Mouse (Mus musculus) natural killer cell, adult 2 months (primary cell): ENCODE data around the gene Fscn2.
A peak's percentile ranks its signal among the peaks of the same experiment; 100 is the strongest.

Experiments
- DNase-seq, 2 experiments: peaks; one replicate each; pipeline ENCODE4 v3.0.0; 2022; ENCODE audit warnings: low spot score in 2 of 2

Fscn2 gene

GRCm38 (mm10) chr11:120357791-120358401 is 3.4 kb upstream of the Fscn2 start:
- no peak for DNase-seq

DNA sequence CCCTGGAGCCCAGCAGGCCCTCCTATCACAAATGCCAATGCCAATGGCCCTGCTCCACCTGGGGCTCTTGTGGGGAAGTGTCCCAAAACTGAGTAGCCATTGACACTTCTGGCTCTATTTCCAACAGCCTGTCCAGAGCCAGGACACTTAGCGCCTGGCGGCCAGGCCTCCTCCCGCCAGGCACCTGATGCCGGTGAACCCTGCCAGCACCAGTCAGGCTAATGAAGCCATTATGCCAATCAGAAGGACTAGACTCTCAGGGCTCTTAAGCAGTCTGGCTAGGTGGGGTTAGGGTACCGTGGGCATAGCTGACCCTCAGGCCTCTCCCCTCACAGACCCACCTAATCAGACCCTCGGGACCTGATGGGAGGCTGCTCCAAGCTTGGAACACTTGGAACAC is 1.9 kb upstream of the Fscn2 start:
- DNase-seq = no peak

GRCm38 (mm10) chr11:120360062-120360461 is 1.3 kb upstream of the Fscn2 start:
- no peak for DNase-seq

- DNase-seq = no peak
Measured at GRCm38 (mm10) chr11:120360755-120361154, 579 bp upstream of the Fscn2 start.

- no peak for DNase-seq
Measured at GRCm38 (mm10) chr11:120362891-120363290, 1.6 kb downstream of the Fscn2 start.

- no peak for DNase-seq
Measured at GRCm38 (mm10) chr11:120366443-120367027, 5.2 kb downstream of the Fscn2 start.

GRCm38 (mm10) chr11:120369656-120370055 is 8.3 kb downstream of the Fscn2 start:
- peak; percentile 58 to 73 for DNase-seq

DNA sequence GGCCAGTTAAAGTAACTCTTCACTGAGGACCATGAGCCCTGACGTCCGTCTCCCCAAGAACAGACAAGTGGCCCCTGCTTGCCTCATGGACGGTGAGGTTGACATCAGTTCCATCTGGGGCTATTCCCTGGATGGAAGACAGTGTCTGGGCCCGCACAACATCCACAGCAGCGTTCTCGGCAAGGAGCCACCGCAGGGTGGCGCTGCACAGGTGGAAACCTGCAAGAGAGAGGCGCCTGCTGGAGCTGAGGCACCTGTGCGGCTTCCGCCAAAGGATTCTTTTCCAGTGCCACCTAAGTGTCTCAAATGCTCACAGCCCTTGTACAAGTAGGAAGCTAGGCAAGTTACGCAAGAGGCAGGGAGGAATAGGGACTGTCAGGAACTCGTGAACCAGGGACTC is 11.7 kb downstream of the Fscn2 start:
- DNase-seq = no peak

GRCm38 (mm10) chr11:120373820-120374586 is 12.7 kb downstream of the Fscn2 start:
- no peak for DNase-seq

- DNase-seq = no peak
Measured at GRCm38 (mm10) chr11:120375324-120375723, 14.0 kb downstream of the Fscn2 start.

DNA sequence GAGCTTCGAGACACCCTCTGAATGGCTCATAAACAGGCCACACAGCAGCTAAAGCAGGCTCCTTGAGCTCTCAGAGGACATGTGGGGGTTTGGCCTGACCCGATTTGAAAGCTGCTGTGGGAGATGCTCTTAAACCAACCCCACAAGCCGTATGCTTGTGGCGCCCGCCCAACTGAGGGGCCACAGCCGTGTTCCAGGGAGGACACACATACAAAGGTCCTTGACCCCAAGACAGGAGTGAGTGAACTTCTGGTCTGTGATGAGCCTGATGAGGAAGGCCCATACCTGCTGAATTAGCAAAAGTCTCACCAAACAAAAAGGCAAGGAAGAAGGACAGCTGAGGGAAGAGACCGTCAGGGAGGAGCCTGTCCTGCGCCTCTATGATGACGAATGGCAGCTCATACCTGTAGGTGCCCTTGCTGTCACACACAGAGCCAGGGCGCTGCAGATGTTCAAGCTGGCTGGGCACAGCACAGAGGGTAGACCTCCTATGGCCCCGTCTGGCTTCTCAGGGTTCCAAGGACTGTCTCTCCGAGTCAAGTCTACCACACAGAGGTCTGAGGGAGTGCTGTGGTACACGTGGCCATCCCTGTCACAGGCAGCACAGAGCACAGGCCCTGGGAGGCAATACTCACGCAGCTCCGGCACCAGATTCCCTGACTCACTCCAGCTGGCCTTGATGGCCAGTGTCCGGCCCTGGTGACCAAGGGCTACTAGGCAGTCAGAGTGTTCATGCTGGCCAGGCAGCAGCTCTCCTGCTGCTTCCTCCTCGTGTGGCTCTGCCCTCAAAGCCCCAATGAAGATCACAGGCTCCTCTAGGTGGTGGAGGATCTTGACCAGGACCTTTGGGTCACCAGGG is 15.2 kb downstream of the Fscn2 start:
- no peak for DNase-seq

DNA sequence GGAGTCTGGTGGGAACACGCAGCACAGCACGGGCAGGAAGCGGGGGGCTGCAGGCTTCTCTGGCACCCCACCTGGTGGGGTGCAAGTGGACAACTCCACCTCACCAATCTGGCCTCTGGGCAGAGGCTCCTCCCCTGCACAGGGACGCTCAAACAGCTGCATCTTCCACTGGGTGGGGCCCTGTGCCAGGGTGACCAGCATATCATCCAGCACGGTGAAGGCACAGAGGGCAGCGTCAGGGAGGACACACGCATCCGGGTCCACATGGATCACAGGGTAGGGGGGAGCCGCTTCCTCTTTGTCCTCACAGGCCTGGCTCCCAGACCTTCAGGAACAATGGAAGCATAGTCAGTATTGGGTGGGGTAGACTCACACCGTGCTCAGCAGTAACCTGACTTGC is 16.0 kb downstream of the Fscn2 start:
- DNase-seq = no peak

DNA sequence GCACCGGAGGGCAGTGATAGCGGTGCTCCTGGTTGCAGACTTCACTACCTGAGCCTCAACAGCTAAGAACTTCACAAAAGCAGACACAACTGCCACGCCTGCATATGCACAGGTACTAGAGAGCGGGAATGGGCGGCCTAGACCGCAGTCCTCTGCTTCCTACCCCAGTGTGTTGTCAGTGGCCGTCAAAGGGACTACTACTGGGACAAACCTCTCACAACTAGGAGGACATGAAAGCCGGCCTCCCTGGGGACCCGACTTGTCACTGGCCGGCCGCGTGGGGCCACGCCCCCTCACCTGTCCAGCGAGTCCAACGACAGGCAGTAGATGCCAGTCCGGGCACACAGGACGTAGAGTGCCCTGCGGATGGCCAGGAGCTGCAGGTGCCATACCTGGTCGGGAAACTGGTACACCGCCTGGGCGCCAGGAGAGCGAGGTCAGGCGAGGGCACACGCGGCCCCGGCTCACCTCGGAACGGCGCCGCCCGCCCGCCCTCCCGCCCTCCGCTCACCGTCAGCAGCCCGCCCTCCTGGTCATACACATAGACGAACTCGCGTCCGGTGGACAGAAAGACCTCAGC is 16.8 kb downstream of the Fscn2 start:
- DNase-seq = peak in 1 of 2 experiments; percentile 32

DNA sequence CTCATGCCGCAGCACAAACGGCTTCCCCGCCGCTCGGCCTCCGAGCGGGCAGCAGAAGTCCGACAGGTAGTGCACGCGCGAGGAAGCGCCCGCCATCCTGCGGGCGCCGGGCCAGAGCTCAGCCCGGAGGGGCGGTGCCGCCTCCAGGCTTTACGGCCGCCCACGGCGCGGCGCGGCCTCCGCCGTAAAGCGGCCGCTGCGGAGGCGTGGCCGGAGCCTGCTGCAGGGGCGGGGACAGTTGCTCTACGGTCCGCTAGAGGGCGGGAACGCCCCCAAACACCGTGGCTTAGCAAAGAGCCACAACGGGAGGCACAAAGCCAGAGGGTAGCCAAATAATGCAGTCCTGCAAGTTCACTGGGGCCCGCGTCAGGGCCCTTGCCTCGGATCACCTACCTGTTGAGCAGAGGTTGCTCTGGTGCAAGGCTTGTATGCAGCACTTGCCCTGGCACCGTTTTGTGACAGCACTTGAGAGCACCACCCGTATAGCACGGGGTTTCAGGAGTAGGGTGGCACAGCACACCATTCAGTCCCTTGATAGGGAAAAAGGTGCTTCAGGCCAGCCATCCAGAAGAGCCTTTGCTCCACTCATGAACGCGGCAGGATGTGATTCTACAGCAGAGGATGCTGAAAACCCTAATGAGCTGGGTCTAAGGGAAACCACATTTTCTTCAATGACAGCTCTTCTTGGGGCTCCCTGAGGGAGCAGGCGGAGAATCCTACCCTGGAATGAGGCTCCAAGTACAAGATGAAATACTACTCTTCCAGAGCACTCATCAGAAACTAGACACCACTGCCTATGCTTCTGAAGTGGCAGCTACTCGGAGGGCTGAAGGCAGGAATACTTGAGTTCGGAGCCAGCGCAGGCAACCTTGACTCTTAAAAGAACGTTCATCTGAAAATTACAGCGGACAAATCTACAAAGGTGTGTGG is 17.5 kb downstream of the Fscn2 start, which contains the start of gene Faap100:
Gene Faap100 (minus strand): TSS at position 154 of the 930 bp plus-strand sequence.
- DNase-seq = peak; percentile 86 to 90

GRCm38 (mm10) chr11:120380271-120380670 is 18.9 kb downstream of the Fscn2 start:
- no peak for DNase-seq

DNA sequence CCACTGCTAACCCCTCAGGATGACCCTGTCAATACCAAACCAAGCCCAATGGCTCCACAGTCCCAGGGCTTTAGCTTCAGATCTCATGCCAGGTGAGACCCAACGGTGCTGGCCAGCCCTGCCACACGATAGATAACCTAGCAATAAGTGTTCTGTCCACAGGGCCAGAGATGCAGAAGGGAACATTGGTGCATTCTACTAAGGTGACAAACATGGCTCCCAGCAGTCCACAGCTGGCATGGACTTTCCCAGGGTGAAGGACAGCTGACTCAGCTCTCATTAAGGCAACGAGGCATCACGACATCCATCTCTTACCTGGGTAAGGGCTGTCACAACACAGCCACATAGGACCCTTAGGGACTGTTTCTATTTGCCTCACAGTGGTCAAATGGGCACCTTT is 19.8 kb downstream of the Fscn2 start:
- DNase-seq = no peak

DNA sequence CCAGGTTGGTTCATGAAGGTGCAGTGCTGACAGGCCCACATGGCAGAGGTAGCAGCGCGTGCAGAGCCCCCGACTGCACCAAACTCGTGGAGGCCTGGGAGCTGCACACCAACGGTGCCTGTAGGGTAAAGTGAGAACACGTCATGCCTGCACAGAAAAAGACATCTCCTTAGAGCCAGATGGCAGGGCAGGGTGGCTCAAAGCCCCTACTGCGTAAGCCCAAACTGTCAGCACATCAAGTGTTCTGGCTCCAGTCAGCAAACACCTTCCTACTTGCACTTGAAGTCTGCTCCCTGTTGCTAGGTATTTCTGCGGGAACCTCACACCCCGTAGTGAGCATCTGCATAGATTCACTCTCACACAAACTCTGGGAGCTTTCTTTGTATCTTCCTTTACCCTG is 21.2 kb downstream of the Fscn2 start:
- no peak for DNase-seq

DNA sequence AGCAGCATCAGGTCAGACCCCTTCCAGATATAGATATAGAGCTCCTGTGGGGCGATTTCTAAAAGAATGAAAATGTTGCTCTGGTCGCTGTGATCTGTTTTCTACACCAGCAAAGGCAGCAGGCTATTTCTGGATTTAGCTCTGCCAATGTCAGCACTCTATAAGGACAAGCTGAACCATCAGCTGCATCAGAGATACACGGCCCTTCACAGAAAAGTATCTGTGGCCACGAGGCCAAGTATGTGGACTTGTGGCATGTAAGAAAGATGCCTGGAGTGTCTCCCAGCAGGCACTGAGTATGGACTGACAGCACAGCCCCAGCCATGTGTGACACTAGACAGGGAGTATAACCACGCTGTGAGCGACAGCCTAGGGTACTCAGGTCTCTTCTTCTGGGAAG is 25.3 kb downstream of the Fscn2 start:
- no peak for DNase-seq

DNA sequence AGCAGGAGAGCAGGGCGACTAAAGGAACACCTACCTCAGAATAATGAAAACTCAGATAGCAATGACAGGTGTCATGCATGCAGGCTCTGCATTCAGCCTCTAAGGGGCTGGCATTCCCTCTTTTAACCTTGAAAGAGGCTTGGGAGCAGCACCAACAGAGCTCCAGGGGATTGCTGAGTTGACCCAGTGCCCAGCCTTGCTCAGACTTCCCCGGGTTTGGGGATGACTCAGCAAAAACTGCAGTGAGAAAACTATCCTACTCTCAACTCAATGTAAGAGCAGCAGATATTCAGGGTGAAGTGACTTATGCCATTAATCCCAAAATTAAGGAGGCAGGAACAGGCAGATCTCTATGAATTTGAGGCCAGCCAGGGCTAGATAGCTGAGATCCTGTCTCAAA is 25.8 kb downstream of the Fscn2 start:
- no peak for DNase-seq

DNA sequence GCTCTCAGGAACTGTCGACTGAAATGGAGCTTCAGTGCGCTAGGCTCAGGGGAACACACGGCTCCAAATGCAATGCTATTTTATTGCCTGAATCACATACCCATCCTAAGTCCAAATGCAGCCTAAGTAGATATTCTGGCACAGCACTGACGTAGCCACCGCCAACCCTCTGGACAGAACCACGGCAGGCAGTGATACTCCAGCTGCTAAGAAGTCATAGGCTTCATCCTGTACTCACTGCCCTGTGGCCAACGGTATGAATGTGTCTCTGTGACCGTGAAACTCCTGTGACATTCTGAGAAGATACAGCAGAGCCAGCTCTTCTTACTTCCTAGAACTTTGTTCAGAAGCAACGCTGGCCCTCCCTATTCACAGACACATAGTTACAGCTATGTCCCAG is 27.2 kb downstream of the Fscn2 start:
- no peak for DNase-seq

GRCm38 (mm10) chr11:120395661-120396060 is 34.3 kb downstream of the Fscn2 start:
- DNase-seq = no peak
